Mouse (Mus musculus) liver, postnatal 0 days (tissue): ENCODE results near the gene Prkcsh.

Experiments
- CTCF ChIP-seq: sonication (generic); IDR thresholded peaks from 2 replicates; pipeline ENCODE4 v1.5.1; 2016; ENCODE audit warnings: antibody characterized with exemption, low read depth
- EP300 ChIP-seq: IDR thresholded peaks from 2 replicates; pipeline ENCODE4 v1.6.1; 2016; ENCODE audit warnings: antibody characterized with exemption, low read depth, mild to moderate bottlenecking

DNA sequence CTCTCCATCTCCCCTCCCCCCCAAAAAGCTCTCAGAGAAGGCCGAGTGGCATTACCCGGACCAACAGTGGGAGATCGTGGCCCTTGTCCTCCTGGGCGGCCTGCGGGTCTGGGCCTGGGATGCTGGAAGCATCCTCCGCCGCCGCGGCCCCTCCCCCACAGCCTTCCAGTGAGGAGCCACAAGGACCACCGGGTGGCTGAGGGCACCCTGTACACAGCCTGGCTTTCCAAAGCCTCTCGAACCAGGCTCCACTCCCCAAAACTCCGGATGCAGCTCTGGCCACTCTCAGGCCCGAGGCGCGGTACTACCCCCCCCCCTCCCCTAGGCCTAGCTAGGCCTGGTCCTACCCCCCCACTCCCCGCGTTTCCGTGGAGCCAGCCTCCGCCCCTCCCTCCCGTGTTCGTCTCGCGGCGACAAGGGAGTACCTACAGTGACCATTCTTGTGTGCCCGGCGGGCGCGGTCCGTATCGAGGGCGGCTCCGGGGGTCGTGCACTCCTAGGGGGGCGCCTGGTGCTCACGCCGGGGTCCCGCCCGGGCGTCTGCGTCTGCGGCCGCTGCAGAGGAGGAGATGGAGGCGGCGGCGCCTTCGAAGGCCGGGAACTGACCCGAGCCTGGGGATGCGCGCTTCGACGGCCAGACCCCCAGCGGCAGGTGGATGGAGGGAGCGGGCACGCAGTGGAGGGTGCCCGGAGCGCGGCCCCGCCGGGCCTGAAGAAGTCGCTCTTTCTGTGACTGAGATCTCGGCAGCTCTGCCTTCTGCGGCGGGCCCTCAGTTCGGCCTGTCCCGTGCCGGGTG, 48.8 kb downstream of the Prkcsh start:
- no peak for TF ChIP-seq CTCF
- TF ChIP-seq EP300, result no peak
